23 mouse cellular contexts compared by ENCODE assay signal in genomic region chr4:87448338-87448737, GRCm38 (mm10).
"Had no signal": no experiment of that assay in that cellular context is flagged by ENCODE, and none has a peak within 500 bp of the region (broad histone marks: within the 10 kb centered on the region; RNA-seq: fewer than 3 reads in every experiment).

No protein-coding gene starts in this region.

- H3K4me2 ChIP-seq: limb, embryonic 13.5 days; lung, embryonic 14.5 days; midbrain, embryonic 12.5 days; midbrain, embryonic 15.5 days; neural tube, embryonic 12.5 days; neural tube, embryonic 15.5 days had no signal

- DNase-seq: kidney, adult 18-20 months; kidney, adult 9 months; kidney, postnatal 14 days; kidney, postnatal 4 days; liver; liver, postnatal 0 days; lung, embryonic 14.5 days; lung, postnatal 10 days; lung, postnatal 4 days; right cerebral cortex, adult 18-20 months; right cerebral cortex, postnatal 14 days; right cerebral cortex, postnatal 4 days; thymus, adult 2 months; thymus, postnatal 14 days; thymus, postnatal 4 days had no signal

- H3K27me3 ChIP-seq: limb, embryonic 13.5 days; midbrain, embryonic 12.5 days; midbrain, embryonic 15.5 days; neural tube, embryonic 12.5 days; neural tube, embryonic 15.5 days had no signal

- H3K27ac ChIP-seq: limb, embryonic 10.5 days; limb, embryonic 13.5 days; liver, embryonic 14.5 days; midbrain, embryonic 12.5 days; midbrain, embryonic 15.5 days; neural tube, embryonic 12.5 days; neural tube, embryonic 15.5 days; stomach, postnatal 0 days had no signal

- H3K4me1 ChIP-seq: midbrain, embryonic 12.5 days; midbrain, embryonic 15.5 days had no signal

- H3K9me3 ChIP-seq: limb, embryonic 10.5 days; limb, embryonic 13.5 days; midbrain, embryonic 12.5 days; midbrain, embryonic 15.5 days; neural tube, embryonic 12.5 days; neural tube, embryonic 15.5 days had no signal

- H3K36me3 ChIP-seq: limb, embryonic 10.5 days; limb, embryonic 13.5 days; midbrain, embryonic 12.5 days; midbrain, embryonic 15.5 days; neural tube, embryonic 12.5 days; neural tube, embryonic 15.5 days had no signal

- H3K4me3 ChIP-seq: limb, embryonic 10.5 days; limb, embryonic 13.5 days; midbrain, embryonic 12.5 days; midbrain, embryonic 15.5 days; neural tube, embryonic 12.5 days; neural tube, embryonic 15.5 days had no signal

- ATAC-seq: liver, postnatal 0 days; midbrain, embryonic 15.5 days had no signal

- H3K9ac ChIP-seq: limb, embryonic 13.5 days; liver, embryonic 14.5 days; liver, postnatal 0 days; lung, embryonic 14.5 days; midbrain, embryonic 12.5 days; midbrain, embryonic 15.5 days; neural tube, embryonic 12.5 days; neural tube, embryonic 15.5 days had no signal
